Mouse (Mus musculus): ENCODE measurements at regions not wholly inside any gene's neighbourhood (a gene's known extent, or its start where the extent isn't known, plus 50 kb on each side); places are given as distances from the start of the nearest gene placed in this dataset.

DNA sequence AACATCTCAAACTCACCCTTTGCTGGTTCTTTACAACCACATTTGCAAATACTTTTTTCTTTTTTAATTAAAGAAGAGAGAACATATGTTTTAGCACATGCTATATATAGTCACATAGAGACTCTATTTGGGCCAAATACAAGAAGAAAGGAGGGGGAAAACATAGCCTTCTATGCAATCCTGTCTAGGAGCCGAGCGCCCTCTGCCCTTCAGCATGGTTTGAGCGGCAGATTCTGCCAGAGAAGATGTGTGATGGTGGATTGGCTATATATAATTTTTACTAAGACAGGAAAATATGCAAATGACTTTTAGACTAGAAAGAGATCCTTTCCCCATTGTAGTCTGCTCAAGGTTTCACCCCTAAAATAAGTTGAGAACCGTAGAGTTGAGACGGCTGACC, 60.0 kb upstream of the Myom1 start:
- CTCF ChIA-PET = no interaction called here

DNA sequence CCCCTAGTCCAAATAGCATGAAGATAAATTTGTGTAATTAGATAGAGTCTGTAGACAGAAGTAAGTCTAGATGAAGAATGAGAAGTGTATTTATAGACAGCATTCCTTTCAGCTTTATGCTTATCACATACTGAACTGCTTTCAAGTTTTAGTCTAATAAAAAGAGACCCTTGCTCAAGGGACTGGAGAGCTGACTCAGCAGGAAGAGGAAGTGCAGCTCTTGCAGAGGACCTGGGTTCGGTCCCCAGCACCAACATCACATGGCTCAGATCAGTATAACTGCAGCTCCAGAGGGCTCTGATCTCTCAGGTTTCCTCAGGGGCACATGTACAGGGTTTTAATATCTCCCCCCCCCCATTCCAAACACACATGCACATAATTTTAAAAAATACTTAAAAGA, 68.2 kb upstream of the Myom1 start:
- CTCF ChIA-PET = interaction anchor here (0.7 kb wide), 1 partner anchor 534 kb away, joined by 3 read pairs; no protein-coding TSS in a partner anchor

DNA sequence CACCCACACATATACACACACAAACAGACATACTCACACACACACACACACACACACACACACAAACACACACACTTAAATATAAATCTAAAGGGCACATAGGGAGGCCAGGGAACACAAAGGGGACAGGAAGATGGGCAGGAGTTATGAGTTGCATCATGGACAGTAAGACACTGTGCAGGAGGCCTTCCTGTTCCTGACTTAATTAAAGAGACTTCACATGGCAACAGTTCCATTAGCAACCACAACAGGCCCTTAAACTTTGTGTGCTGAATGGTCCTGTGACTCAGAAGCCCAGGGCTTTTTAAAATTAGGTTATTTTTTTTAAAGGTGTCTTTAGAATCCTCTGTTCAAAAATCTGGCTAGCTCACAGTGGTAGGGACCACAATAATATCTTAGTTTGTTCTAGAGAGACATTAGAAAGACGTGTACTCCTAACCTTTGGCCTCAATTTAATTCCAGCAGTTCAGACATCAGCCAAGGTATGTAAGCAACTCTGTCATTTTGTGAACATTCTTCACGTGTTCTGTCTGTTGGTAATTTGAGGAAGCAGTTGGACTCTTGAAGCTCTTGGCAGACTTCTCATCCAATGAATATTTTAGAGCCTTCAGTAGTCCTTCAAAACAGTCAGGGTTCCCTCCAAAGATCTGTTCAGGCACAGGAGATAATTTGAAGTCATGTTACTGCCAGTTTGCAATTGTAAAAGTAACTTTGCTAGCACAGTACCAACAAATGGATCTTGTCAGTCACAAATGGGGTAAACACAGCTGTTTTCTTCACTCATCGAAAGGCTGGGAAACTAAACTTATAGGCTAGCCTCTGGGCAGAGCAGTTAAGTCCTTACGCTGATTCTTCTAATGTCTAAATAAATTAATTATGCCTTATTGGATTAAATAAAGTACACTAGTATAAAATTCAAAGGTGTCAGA, 69.0 kb upstream of the Myom1 start:
- CTCF ChIA-PET = no interaction called here

DNA sequence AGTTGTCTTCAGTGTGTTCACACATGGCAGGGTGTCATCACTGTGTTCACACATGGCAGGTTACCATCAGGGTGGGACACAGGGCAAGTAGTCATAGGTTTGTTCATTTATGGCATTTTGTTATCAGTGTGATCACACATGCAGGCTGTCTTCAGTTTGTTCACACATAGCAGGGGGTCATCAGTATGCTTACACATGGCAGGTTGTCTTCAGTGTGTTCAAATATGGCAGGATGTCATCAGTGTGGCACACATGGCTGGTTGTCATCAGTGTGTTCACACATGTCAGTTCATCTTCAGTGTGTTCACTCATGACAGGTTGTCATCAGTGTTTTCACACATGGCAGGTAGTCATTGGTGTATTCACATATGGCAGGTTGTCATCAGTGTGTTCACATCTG, 69.9 kb upstream of the Myom1 start:
- CTCF ChIA-PET = no interaction called here

DNA sequence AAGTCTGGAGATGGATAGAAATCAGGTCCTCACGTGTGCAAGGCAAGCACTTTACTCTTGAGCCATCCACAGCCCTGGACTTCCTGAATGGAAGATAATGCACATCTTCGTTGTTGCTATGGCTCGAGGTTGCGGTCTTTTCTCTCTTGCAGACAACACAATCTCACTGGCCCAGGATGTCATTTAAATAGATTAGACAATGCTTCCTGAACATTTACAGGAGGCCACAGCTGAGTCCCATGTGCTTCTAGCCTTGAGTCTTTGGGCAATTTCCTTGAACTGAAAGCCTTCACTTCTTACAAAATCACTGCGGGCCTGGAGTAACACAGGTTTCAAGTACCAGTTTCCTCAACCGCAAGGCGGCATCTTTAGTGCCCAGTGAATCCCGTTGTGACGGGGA, 71.8 kb upstream of the Myom1 start:
- CTCF ChIA-PET = no interaction called here

DNA sequence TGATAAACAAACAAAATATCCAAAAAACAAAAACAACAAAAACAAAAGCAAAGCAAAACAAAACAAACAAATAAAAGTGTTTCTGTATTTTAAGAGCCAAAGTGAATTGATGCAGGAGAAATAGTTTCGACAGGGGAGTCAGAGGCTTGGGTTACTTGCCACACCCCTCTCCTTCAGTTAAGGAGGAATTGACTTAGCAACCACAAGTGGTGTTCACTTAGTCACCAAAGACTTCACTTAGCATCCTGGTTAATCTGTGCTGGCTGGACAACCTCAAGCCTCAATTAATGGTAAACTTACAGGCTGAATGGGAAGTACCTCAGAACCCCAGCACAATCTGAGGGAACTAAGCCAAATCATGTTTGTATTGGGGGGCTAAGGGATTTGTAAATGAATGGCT, 72.9 kb upstream of the Myom1 start:
- CTCF ChIA-PET = no interaction called here

DNA sequence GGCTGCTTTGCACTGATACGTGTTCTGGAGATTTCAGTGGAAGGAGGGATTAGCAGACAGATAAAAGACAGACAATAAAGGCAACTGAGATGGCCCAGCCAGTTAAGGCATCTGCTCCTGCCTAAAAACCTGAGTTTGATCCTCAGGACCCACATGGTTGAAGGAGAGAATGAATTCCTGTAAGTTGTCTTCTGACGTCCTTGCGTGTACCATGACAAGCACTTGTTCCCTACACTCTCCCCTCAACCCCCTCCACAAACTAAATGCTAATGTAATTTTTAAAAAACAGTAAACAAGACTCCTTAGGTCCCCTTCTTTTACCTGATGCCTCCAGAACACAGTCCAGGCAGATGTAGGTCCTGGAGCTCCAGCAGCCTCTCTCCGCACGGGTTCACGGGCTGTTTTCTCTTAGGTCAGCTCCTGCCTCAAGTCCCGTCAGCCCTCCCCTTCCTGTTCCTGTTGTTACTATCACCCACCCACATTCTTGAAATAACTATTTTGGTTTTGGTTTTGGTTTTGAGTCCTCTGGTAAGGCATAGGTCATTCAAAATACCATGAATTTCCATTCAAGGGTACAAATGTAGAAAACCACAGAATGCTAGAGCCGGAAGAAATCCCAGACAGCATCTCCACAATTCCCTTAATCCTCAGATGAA, 71.3 kb upstream of the Tgif1 start:
- CTCF ChIA-PET = interaction anchor here (0.7 kb wide), 1 partner anchor 18 kb away, joined by 3 read pairs; no protein-coding TSS in a partner anchor

DNA sequence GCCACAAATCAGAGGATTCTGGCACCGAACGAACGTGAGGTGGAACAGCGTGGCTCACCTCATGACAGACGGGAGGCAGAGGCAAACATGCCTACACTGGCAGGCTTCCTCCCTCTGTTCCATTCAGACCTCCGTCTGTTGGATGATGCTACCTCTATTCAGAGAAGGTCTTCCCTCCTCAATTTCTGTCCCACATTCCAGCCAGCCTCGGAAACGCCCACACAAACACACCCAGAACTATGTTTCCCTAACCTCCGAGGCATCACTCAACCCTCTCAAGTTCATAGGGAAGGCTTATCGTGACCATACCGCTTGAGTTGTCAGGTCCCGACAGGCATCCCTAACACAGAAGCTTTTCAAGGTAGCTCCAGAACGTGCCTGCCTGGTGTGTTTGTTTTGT, 68.3 kb upstream of the Tgif1 start:
- CTCF ChIA-PET = no interaction called here

DNA sequence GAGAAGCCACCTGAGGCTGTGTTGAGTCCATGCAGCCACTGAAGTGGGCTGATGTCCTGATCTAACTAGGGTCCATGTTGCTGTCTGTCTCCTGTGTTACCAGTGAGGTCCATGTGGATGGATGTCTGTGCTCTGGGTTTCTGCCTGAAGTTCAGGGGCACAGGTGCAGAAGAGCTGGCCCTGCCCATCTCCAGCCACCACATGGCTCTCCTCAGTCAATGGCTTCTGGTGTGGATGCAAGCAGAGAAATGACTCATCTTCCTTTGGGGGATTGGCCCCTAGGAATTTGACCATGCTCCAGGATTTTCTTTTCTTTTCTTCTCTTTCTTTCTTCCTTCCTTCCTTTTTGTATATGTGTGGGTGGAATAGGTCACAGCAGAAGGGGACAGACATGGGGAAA, 66.8 kb upstream of the Tgif1 start:
- CTCF ChIA-PET = no interaction called here

DNA sequence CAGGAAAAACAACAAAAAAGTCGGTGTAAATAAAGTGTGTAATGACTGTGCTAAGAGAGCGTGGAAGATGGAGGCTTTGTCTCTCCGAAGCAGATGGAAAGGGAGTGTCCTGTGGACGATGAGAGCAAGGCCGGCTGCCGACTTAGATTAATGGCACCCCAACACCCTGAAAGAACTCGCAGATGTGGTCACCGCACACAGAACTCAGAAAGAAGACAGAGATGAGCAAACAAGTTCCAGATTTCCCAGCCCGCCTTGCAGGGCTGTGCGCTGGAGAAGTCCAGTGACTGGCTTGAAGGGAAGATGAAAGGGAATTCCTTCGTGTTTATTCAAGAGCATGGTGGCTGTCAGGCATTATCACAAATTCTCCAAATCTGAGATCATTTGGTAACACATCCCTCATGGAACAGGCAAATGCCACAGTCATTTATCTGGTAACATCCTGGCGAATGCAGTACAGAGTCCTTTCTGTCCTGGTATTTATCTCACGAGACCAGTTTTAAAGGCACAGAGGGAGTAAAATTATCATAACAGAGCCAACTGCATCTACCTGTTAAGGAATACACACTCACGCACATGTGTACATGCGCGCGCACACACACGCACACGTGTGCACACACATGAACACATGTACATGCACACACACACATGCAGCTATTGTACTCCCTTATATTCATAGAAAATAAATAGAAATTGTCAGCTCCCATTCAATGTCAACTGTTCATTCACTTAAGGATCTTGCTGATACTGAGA, 64.0 kb upstream of the Tgif1 start:
- CTCF ChIA-PET = no interaction called here

DNA sequence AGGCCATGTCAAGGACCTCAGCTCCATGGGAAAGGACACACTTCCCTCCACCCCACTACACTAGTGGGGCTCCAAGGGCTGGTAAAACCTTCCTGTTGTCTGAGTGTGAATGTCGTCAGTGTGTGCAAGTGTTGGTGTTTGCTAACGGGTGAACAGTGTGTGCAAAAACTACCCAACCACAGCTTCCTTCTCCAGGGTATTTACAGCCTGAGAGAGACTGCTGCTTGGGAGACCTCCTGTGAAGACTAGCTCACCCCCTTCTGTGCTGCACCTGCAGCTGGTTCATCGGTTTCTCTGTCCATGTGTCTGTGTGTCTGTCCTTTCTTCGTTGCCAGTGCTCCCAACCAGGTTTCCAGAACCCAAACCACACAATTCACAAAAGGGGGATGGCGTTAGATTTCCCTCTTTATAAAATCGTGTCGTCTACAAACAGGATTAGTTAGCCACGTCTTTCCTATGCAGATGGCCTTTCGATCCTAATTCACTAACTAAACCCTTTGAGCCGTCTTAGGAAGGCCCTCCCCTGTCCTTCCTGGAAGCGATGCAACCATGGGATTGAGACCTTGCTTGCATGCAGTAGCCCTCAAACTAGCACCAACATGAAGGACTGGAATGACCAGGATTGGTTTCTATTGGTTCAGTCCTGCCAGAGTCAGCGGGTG, 62.9 kb upstream of the Tgif1 start:
- CTCF ChIA-PET = no interaction called here

DNA sequence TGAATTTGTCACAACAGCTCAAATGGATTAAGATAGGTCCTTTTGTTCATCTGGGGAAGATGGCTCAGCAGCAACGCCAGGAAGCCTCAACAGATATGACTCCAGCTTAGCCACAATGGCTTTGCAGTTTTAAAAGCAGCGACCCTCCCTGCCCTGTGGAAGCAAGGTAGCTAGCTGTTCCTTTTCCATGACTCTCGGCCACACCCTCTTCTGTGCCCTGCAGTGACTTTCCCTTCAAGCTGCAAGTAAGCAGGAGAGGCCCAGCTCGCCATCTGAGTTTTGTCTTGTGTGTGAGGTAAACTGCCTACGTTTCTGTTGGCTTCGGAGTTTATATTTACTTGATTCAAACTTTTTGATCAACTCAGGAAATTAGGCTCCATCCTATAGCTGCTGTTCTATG, 62.1 kb upstream of the Tgif1 start:
- CTCF ChIA-PET = interaction anchor here (0.6 kb wide), 1 partner anchor 12 kb away, joined by 3 read pairs; no protein-coding TSS in a partner anchor

DNA sequence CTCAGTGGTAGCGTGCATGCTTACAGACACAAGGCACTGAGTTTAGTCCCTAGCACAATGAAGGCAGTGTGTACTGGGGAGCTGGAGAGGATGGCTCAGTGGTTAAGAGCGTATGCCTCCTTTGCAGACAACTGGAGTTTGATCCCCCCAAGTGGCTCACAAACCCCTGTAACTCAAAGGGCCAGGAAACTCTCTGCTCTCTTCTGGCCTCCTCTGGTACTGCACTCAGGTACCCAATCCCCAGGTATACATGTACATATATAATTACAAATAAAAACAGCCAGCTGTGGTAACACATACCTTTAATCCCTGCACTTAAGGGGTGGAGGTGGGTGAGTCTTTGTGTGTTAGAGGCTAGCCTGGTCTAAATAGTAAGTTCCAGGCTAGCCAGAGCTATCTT, 56.9 kb upstream of the Tgif1 start:
- CTCF ChIA-PET = no interaction called here

DNA sequence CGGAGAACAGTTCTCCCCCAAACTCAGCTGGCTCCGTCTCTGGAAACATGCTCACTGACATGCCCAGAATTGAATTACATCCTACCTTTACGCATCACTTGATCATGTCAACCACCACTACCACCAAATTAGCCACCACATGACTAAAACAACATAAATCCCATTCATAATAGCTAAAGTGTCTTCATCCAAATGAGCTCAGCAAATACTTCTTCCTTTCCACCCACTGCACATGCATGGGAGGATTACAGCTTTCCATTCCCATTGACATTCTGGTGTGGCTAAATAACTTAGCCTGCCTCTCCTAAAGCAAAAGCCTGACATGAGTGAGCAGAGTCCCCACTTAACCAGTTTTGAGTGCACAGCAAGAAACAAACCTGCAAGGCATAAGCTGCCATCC, 56.2 kb upstream of the Tgif1 start:
- CTCF ChIA-PET = no interaction called here

DNA sequence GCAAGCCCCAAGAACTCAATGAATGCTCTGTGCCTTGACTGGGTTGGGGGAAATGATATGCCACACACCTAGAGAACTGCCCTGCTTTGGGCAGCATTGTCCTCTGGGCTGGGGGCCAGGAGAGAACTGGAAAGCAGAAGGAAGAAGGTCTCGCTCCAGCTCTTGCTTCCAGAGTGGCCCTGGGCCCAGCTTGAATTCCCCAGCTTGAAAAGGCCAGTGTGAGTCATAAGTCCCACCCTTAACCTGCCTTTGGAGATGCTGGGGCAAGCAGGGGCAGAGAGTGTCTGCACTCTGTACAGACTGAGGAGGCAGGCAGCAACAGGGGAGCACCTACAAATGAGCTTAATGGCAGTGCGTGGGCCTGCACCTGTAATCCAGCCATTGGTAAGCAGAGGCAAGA, 55.0 kb upstream of the Tgif1 start:
- CTCF ChIA-PET = interaction anchor here (0.6 kb wide), 1 partner anchor 27 kb away, joined by 17 read pairs; no protein-coding TSS in a partner anchor
